Mouse (Mus musculus) midbrain, embryonic 14.5 days (tissue): ENCODE results near the gene Ubp1. TPM values are rescaled to one million over a fixed set of nuclear protein-coding genes. Genes with fewer than 3 reads are reported as not detected.

Experiments
- ATAC-seq: fragments of 200-750 bp; cut with Nextera tagmentation; 2 replicates; pipeline ENCODE4 v1.8.0; 2017; ENCODE audit warnings: moderate number of reproducible peaks, moderate library complexity; ENCODE audit not compliant: low FRiP score, low TSS enrichment
- DNase-seq: peaks from one replicate; pipeline ENCODE4 v3.0.0-alpha.2; 2015
- H3K27ac ChIP-seq: fragments of 300-500 bp; sonication (generic); replicated peaks from 2 replicates; pipeline ENCODE4 v1.5.1; 2014; ENCODE audit warnings: mild to moderate bottlenecking, low read depth, low read length, moderate library complexity
- H3K27me3 ChIP-seq: fragments of 300-500 bp; sonication (generic); 2 replicates; pipeline ENCODE4 v1.6.1; 2014; ENCODE audit warnings: low read length, control low read depth, mixed read lengths; ENCODE audit not compliant: control insufficient read depth, insufficient read depth
- H3K36me3 ChIP-seq: fragments of 300-500 bp; sonication (generic); 2 replicates; pipeline ENCODE4 v1.6.1; 2014; ENCODE audit warnings: low read length, control low read depth; ENCODE audit not compliant: control insufficient read depth, insufficient read depth
- H3K4me1 ChIP-seq: fragments of 300-500 bp; sonication (generic); 2 replicates; pipeline ENCODE4 v1.6.1; 2014; ENCODE audit warnings: mild to moderate bottlenecking, antibody characterized with exemption, low read length, control low read depth; ENCODE audit not compliant: control insufficient read depth, insufficient read depth
- H3K4me2 ChIP-seq: fragments of 300-500 bp; sonication (generic); 2 replicates; pipeline ENCODE4 v1.6.1; 2014; ENCODE audit warnings: mild to moderate bottlenecking, low read length, moderate library complexity
- H3K4me3 ChIP-seq: fragments of 300-500 bp; sonication (generic); replicated peaks from 2 replicates; pipeline ENCODE4 v1.5.1; 2014; ENCODE audit warnings: low read depth, low read length
- H3K9ac ChIP-seq: fragments of 300-500 bp; sonication (generic); replicated peaks from 2 replicates; pipeline ENCODE4 v1.6.1; 2014; ENCODE audit warnings: mild to moderate bottlenecking, low read length, moderate library complexity
- H3K9me3 ChIP-seq: fragments of 300-500 bp; sonication (generic); 2 replicates; pipeline ENCODE4 v1.6.1; 2016; ENCODE audit warnings: low read length, control low read depth, mixed read lengths; ENCODE audit not compliant: control insufficient read depth
- WGBS: fragments of 180-500 bp; shearing (Covaris S2); extraction: QIAGEN DNeasy Blood & Tissue Kit; methylation state at CpG from one replicate; pipeline ENCODE4 v1.1.7; 2014; 5-methylcytosine and 5-hydroxymethylcytosine counted together
- polyA plus RNA-seq: library from polyadenylated mRNA; unstranded; fragments of >200 nt; fragmentation: Nextera tagmentation; extraction: Ambion mirVana; gene quantifications from 2 replicates; pipeline ENCODE4 v1.2.1, GENCODE M21; 2014

Ubp1 gene
- polyA plus RNA-seq, 1 experiment from 2014 or later, result 39.0 TPM

DNA sequence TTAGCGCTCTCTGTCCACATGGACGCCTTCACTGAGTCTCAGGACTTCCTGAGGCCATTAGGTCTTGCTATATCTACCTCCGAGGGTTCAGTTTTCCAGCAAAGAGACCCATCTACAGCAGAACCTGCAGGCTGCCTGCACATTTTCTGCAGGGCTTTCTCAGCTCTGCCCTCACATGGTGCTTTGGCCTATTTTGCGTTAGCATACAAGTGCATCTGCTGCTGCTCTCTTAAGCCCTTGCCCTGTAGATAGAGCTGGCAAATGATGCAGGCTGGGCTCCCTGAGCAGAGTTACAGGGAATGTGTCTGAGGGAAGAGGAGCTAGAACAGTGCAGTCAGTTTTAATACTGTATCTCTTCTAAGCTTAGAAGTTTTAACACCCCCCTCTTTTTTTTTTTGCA lies 44.2 kb downstream of the Ubp1 start:
- no peak overlapping the region for H3K4me3 ChIP-seq
- ATAC-seq, result no peak
- peaks cover 96% of the 10 kb centered on the region for H3K36me3 ChIP-seq
- WGBS, result 87% methylated on average over 4 of the region's 4 CpGs
- H3K9me3 ChIP-seq, result no peaks in the 10 kb centered on the region
- no peaks in the 10 kb centered on the region for H3K27me3 ChIP-seq
- H3K9ac ChIP-seq, result no peak overlapping the region
- no peak overlapping the region for H3K4me2 ChIP-seq
- no peak for DNase-seq
- H3K4me1 ChIP-seq, result no peaks in the 10 kb centered on the region
- H3K27ac ChIP-seq, result no peak overlapping the region

DNA sequence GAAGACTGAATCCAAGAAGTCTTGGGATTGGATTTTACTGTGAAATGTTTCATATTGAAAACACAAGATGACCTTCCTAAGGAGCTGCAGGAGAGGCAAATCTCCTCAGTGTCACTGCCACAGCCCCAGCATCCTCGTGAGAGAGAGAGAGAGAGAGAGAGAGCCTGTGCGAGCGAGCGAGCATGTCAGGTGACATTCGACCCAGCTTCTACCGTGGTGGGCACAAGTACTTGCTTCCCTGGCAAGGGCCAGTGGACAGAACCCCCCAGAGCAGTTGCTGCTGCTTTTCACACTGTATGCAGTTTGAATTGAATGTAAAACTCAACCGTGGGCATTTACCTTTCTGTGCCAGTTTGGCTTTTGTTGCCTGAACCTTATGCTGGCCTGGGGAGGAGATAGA lies 44.7 kb downstream of the Ubp1 start:
- Histone ChIP-seq H3K4me2 (no peak overlapping the region), H3K36me3 (peaks cover 93% of the 10 kb centered on the region), H3K4me1 (no peaks in the 10 kb centered on the region), H3K27me3 (no peaks in the 10 kb centered on the region), H3K27ac (no peak overlapping the region), H3K9me3 (no peaks in the 10 kb centered on the region), H3K9ac (no peak overlapping the region), H3K4me3 (no peak overlapping the region)
- DNase-seq, result no peak
- no peak for ATAC-seq
- WGBS, result 84% methylated on average over 7 of the region's 7 CpGs

DNA sequence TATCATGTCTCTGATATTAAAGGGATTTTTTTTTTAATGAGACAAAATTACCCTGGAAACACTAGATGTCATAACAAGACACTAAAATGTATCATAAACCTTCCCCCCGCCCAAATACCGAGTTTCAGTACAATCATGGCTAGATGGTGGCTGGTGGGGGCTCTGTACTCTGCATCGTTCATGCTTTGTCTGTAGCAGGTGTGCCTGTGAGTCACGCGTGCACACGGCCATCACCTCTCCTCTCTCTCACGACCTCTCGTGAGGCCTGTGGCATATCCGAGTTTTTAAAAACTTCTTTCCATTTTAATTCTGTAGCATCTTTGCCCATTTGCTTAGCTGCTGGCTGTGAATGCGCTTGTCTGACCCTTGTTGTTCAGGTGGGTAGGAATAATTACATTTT lies 45.5 kb downstream of the Ubp1 start:
- Histone ChIP-seq H3K4me2 (no peak overlapping the region), H3K9ac (no peak overlapping the region), H3K4me3 (no peak overlapping the region), H3K27ac (no peak overlapping the region), H3K4me1 (peaks cover under 1% of the 10 kb centered on the region; the same call in 1 of the 2 replicates), H3K27me3 (no peaks in the 10 kb centered on the region), H3K36me3 (peaks cover 84% of the 10 kb centered on the region), H3K9me3 (no peaks in the 10 kb centered on the region)
- no peak for DNase-seq
- WGBS, result 94% methylated on average over 10 of the region's 10 CpGs
- ATAC-seq, result no peak

DNA sequence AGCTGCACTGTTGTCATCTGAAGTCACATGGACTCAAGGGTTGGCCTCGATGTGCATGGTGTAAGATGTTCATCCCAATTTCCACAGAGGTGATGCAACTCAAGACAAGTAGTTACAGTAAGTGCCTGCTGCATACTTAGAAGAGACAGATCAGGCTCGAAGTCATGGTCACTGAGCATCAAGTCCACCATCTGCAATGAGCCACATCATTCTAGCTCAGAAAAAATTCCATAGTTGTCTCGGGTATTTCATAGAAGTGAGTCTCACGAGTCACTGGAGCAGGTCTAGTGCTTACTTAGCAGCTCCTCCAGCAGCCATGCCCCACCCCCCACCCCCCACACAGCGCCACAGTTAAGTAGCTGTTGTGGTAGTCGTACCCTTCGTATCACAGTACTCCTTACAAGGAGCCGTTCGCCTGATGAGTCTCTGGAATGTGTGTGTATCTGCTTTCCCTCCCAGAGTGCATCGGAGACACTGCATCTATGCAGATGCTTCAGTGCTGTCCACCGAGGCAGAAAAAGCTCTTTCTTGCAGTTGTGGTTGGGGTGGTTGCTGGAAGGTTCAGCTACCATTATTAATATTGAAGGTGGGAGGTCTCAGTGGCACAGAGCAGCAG lies 46.6 kb downstream of the Ubp1 start:
- H3K9ac ChIP-seq, result no peak overlapping the region
- no peak overlapping the region for H3K4me2 ChIP-seq
- DNase-seq (no peak), ATAC-seq (no peak)
- no peaks in the 10 kb centered on the region for H3K9me3 ChIP-seq
- no peaks in the 10 kb centered on the region for H3K27me3 ChIP-seq
- H3K4me3 ChIP-seq, result no peak overlapping the region
- WGBS, result 89% methylated on average over 11 of the region's 11 CpGs
- peaks cover 77% of the 10 kb centered on the region for H3K36me3 ChIP-seq
- no peak overlapping the region for H3K27ac ChIP-seq
- H3K4me1 ChIP-seq, result peaks cover 4% of the 10 kb centered on the region; the same call in 1 of the 2 replicates

DNA sequence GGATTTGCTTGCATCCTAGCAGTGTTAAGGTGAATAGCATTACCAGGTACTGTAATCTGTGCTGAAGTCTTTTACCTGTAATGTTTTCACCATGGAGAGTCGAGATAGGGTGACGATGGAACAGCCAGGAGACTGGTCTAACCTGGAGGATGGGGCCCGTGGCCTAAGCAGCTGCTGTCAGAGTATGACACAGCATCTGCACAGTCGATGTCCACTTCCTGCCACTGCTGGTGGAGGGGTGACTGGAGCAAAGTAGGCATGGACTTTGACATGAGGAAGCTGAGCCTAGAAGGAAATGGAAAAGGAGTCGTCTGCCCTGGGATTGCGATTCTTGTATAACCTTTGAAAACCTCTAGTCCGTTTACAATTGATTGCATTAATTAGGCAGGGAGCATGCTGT lies 47.9 kb downstream of the Ubp1 start:
- WGBS, result 89% methylated on average over 7 of the region's 7 CpGs
- DNase-seq, result no peak

DNA sequence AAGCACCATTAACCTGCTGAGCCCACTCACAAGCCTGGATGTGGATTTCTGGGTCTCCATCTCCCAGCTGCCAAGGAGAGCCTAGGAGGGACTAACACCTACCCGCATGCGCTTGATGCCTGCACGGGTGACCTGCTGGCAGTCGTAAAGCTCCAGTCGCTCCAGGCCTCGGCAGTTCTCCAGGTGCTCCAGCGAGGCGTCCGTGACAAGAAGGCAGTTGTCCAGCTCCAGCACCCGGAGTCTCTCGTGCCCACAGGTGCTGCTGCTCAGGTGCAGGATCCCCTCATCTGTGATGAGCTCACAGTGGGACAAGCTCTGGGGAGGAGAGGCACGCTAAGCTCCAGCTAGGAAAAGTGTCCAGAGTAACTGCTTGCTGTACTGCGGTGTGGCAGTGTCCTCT lies 48.6 kb downstream of the Ubp1 start:
- H3K4me1 ChIP-seq, result peaks cover 4% of the 10 kb centered on the region; the same call in 1 of the 2 replicates
- H3K9ac ChIP-seq, result no peak overlapping the region
- H3K27me3 ChIP-seq, result no peaks in the 10 kb centered on the region
- no peak overlapping the region for H3K27ac ChIP-seq
- H3K4me2 ChIP-seq, result no peak overlapping the region
- H3K36me3 ChIP-seq, result peaks cover 68% of the 10 kb centered on the region
- DNase-seq (no peak), ATAC-seq (no peak)
- 95% methylated on average over 13 of the region's 13 CpGs for WGBS
- no peak overlapping the region for H3K4me3 ChIP-seq
- H3K9me3 ChIP-seq, result no peaks in the 10 kb centered on the region

More for the DNA sequence above, 47.9 kb downstream of the Ubp1 start:
- Histone ChIP-seq H3K9me3 (no peaks in the 10 kb centered on the region), H3K4me1 (peaks cover 4% of the 10 kb centered on the region; the same call in 1 of the 2 replicates), H3K9ac (no peak overlapping the region), H3K27ac (no peak overlapping the region), H3K4me2 (no peak overlapping the region), H3K27me3 (no peaks in the 10 kb centered on the region), H3K4me3 (no peak overlapping the region), H3K36me3 (peaks cover 74% of the 10 kb centered on the region)
- ATAC-seq, result no peak

DNA sequence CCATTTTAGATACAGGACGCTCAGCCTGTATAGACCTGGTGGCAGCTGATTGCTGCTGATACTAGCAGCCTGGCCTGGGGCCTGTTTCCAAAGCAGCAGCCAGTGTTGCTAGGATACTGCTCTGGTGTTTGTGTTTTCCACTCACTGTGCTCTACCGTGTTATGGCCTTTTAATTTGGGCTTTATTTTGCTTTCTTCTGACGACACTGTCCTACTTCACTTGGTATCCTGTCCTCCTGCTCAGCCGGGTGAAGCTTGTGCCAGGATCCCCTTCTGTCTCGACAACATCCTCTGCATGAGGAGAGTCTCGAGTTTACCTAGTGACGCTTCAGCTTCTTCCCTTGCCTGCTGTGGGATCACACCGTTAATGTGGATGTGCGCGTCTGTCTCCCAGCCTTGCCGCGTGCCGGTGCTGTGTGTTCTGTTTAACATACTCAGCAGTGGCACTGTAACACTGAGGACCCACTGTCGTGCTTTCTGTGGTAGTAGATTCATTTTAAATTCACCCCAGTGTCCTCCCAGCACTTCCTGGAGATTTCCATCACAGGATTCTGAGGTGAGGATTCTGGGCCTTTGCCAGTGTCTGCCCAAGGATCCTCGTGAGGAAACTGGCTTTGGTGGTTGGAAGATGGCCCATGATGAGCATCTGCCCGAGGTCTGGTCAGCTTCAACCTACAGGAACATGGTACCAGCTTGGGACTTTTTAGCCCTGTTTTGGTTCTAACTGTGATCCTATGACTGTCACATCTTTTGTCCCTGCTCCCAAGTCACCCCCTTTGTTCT lies 50.6 kb downstream of the Ubp1 start:
- ATAC-seq, result no peak
- H3K9ac ChIP-seq, result 0 out of 2 replicates have a peak overlapping the region, but pooled peaks have one; percentile 4
- peak; percentile 66 for DNase-seq
- peaks cover 4% of the 10 kb centered on the region; the same call in 1 of the 2 replicates for H3K4me1 ChIP-seq
- H3K4me3 ChIP-seq, result no peak overlapping the region
- WGBS, result 50% methylated on average over 16 of the region's 16 CpGs
- H3K4me2 ChIP-seq, result no peak overlapping the region
- peak overlapping the region; percentile 70; the same call in 1 of the 2 replicates for H3K27ac ChIP-seq
- H3K36me3 ChIP-seq, result peaks cover 56% of the 10 kb centered on the region
- H3K9me3 ChIP-seq, result no peaks in the 10 kb centered on the region
- no peaks in the 10 kb centered on the region for H3K27me3 ChIP-seq

DNA sequence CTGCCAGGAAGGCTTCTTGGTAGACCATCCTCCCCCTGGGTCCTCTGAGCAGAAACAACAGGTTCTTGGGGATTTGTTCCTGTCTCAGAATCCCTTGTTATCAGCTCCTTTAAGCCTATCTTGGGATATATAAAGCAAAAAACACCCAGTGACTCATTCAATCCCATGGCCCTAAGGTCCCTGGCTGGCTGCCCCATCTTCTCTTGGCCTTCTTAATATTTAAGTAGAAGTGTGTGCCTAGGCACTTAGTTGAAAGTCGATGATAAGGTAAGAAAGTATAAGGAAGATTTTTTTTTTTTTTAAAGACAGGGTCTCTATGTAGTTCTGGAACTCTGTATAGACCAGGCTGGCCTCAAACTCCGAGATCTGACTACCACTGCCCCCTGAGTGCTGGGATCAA lies 51.7 kb downstream of the Ubp1 start:
- H3K27ac ChIP-seq, result no peak overlapping the region
- ATAC-seq (no peak), DNase-seq (no peak)
- WGBS, result 98% methylated on average over 2 of the region's 2 CpGs
- H3K27me3 ChIP-seq, result no peaks in the 10 kb centered on the region
- no peaks in the 10 kb centered on the region for H3K9me3 ChIP-seq
- H3K9ac ChIP-seq, result no peak overlapping the region
- peaks cover 4% of the 10 kb centered on the region; the same call in 1 of the 2 replicates for H3K4me1 ChIP-seq
- H3K36me3 ChIP-seq, result peaks cover 44% of the 10 kb centered on the region
- no peak overlapping the region for H3K4me2 ChIP-seq
- no peak overlapping the region for H3K4me3 ChIP-seq
